Mouse (Mus musculus) embryonic facial prominence, embryonic 13.5 days (tissue): ENCODE results near the gene Krt6b. TPM values are rescaled to one million over a fixed set of nuclear protein-coding genes. Genes with fewer than 3 reads are reported as not detected.

Experiments
- ATAC-seq: fragments of 200-750 bp; cut with Nextera tagmentation; 2 replicates; pipeline ENCODE4 v1.8.0; 2017; ENCODE audit warnings: low read depth; ENCODE audit not compliant: insufficient number of reproducible peaks, insufficient read depth, low FRiP score, low TSS enrichment
- H3K27ac ChIP-seq: fragments of 300-500 bp; sonication (generic); 2 replicates; pipeline ENCODE4 v1.5.1; 2015; ENCODE audit warnings: moderate library complexity, mild to moderate bottlenecking, inconsistent platforms
- H3K27me3 ChIP-seq: fragments of 300-500 bp; sonication (generic); 2 replicates; pipeline ENCODE4 v1.6.1; 2015; ENCODE audit warnings: mild to moderate bottlenecking, inconsistent platforms
- H3K36me3 ChIP-seq: fragments of 300-500 bp; sonication (generic); 2 replicates; pipeline ENCODE4 v1.6.1; 2015; ENCODE audit warnings: mild to moderate bottlenecking, inconsistent platforms
- H3K4me1 ChIP-seq: fragments of 300-500 bp; sonication (generic); 2 replicates; pipeline ENCODE4 v1.6.1; 2015; ENCODE audit warnings: inconsistent platforms
- H3K4me2 ChIP-seq: fragments of 300-500 bp; sonication (generic); 2 replicates; pipeline ENCODE4 v1.6.1; 2015; ENCODE audit warnings: moderate library complexity, mild to moderate bottlenecking, inconsistent platforms
- H3K4me3 ChIP-seq: fragments of 300-500 bp; sonication (generic); 2 replicates; pipeline ENCODE4 v1.5.1; 2015; ENCODE audit warnings: mild to moderate bottlenecking, inconsistent platforms
- H3K9ac ChIP-seq: fragments of 300-500 bp; sonication (generic); 2 replicates; pipeline ENCODE4 v1.6.1; 2015; ENCODE audit warnings: mild to moderate bottlenecking, inconsistent platforms
- H3K9me3 ChIP-seq: fragments of 300-500 bp; sonication (generic); 2 replicates; pipeline ENCODE4 v1.6.1; 2016; ENCODE audit warnings: inconsistent platforms
- WGBS: fragments of 180-500 bp; shearing (Covaris S2); methylation state at CpG from one replicate; pipeline ENCODE4 v1.1.7; 2015; ENCODE audit warnings: mixed read lengths; 5-methylcytosine and 5-hydroxymethylcytosine counted together
- polyA plus RNA-seq: library from polyadenylated mRNA; unstranded; fragments of >200 nt; fragmentation: Nextera tagmentation; extraction: Ambion mirVana; gene quantifications from 2 replicates; pipeline ENCODE4 v1.2.1, GENCODE M21; 2015

Gene Krt6b
- polyA plus RNA-seq, result 0.41 TPM in 1 of 2 replicates, not detected in the other

DNA sequence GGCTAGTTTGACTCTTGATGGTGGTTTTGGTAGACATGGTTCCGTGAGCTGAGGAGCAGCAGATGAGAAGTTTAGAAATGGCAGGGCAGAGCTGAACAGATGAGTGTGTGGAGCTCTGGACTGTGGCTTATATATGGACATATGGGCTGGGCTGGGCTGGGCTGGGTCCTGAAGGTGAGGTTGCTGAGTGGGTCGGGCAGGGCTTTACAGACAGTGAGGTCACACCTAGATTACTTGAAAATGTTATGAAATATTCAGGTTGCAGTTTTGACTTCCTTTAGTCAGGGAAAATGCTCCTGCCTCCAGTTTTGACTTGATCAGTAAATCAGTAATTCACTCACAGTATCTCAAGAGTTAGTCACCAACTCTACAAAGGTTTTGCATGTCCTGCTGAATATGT, at the start of gene Krt6b:
TSS of gene Krt6b (minus strand) at position 101 of the 400 bp plus-strand sequence.
- H3K27me3 ChIP-seq, result no peaks in the 10 kb centered on the region; the same call in 1 of the 2 replicates
- ATAC-seq, result no peak
- H3K4me1 ChIP-seq, result no peaks in the 10 kb centered on the region
- H3K9me3 ChIP-seq, result no peaks in the 10 kb centered on the region
- no peak within 1 kb of the TSS for H3K9ac ChIP-seq
- 86% methylated on average over 2 of the region's 2 CpGs for WGBS
- no peak within 1 kb of the TSS for H3K4me2 ChIP-seq
- H3K27ac ChIP-seq, result no peak within 1 kb of the TSS
- H3K4me3 ChIP-seq, result no peak within 1 kb of the TSS
- no peaks in the 10 kb centered on the region for H3K36me3 ChIP-seq

DNA sequence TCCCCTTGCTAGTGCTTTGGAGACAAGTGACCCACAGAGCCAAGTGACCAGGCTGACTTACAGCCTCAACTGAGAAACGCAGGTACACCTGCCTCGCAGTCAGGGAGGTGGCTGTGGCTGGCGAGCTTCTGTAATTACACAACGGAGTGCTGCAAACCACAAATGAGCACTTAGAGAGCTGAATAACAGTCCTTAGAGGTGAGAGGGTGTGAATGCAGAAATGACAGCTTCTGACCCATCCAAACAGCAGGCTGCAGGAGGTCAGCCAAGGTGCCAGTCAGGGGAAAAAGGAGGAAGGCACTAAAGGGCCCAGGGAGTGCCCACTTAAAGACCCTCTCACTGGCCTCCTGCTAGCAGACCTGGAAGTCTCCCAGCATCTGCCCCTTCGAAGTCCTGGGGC, 44.6 kb upstream of the Krt6b start:
- Histone ChIP-seq H3K4me3 (no peak overlapping the region), H3K4me1 (no peaks in the 10 kb centered on the region), H3K9me3 (no peaks in the 10 kb centered on the region), H3K27ac (no peak overlapping the region), H3K9ac (no peak overlapping the region), H3K4me2 (no peak overlapping the region), H3K27me3 (peaks cover 3% of the 10 kb centered on the region; the same call in 1 of the 2 replicates), H3K36me3 (no peaks in the 10 kb centered on the region)
- WGBS, result 70% methylated on average over 5 of the region's 5 CpGs
- no peak for ATAC-seq

DNA sequence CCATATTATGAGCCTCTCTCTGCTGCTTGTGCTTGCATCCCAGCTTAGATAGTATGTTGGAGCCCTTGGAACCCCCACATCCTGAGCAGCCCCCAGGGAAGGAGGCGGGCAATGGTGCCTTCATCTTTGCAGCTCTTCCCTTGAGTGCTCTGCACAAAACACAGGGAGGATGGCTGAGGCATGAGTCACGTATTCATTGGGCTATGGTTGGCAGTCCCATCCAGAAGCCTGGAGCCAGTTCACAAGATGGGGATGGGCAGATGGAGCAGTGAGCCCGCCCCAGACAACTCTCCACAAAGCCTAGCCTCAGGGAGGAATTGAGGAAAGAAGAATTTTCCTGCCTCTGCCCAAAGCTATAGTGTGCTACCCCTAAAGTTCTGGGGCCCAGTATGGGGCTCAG, 35.7 kb upstream of the Krt6b start:
- 54% methylated on average over 3 of the region's 3 CpGs for WGBS
- Histone ChIP-seq H3K4me3 (no peak overlapping the region), H3K9me3 (no peaks in the 10 kb centered on the region), H3K9ac (no peak overlapping the region), H3K4me2 (no peak overlapping the region), H3K27me3 (no peaks in the 10 kb centered on the region), H3K27ac (peak overlapping the region; percentile 5; the same call in 1 of the 2 replicates), H3K4me1 (peaks cover 12% of the 10 kb centered on the region; the same call in 1 of the 2 replicates), H3K36me3 (no peaks in the 10 kb centered on the region)
- no peak for ATAC-seq

DNA sequence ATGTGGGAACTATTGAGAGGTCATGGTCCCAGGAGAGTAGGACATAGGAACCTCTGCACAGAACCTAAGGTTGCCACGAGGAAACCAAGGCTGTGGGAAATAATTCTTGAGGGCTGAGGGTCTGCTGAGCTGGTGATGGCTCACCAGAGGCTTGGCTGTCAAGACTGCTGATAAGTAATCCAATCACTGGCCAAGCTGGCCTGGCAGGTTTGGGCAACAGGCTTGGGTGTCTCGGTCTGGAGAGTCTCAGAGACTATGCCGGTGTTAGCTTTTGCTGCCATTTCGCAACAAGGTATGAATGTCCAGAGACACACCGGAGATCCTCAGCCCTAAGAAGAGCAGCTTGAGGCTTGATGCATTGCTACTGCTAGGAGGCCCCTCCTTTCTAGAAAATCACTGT, 34.3 kb upstream of the Krt6b start:
- WGBS, result 78% methylated on average over 5 of the region's 5 CpGs
- Histone ChIP-seq H3K27ac (peak overlapping the region; percentile 23), H3K9ac (no peak overlapping the region), H3K36me3 (no peaks in the 10 kb centered on the region), H3K9me3 (no peaks in the 10 kb centered on the region), H3K4me3 (no peak overlapping the region), H3K27me3 (no peaks in the 10 kb centered on the region), H3K4me2 (no peak overlapping the region), H3K4me1 (peaks cover 12% of the 10 kb centered on the region; the same call in 1 of the 2 replicates)
- no peak for ATAC-seq

DNA sequence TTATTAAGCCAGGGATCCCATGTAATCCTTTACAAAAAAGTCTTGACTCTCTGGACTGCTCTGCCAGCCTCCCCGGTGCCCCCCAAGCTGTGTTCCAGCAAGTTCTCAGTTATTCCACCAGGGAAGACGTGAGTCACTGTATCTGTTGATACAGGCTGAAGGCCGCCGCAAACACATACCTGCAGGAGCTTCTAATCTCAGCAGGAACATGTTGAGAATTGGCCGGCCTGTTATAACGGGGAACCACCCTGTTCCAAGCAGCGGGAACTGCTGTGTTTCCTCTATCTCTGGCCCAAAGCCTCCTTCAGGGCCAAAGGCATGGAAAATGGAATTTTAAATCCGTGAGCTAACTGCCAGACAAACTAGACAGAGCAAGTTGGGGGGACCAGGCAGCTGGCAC, 33.6 kb upstream of the Krt6b start:
- ATAC-seq, result no peak
- Histone ChIP-seq H3K4me1 (peaks cover 12% of the 10 kb centered on the region; the same call in 1 of the 2 replicates), H3K27me3 (no peaks in the 10 kb centered on the region), H3K4me2 (no peak overlapping the region), H3K27ac (peak overlapping the region; percentile 23), H3K9ac (no peak overlapping the region), H3K9me3 (no peaks in the 10 kb centered on the region), H3K4me3 (no peak overlapping the region), H3K36me3 (no peaks in the 10 kb centered on the region)
- WGBS, result 62% methylated on average over 8 of the region's 8 CpGs

DNA sequence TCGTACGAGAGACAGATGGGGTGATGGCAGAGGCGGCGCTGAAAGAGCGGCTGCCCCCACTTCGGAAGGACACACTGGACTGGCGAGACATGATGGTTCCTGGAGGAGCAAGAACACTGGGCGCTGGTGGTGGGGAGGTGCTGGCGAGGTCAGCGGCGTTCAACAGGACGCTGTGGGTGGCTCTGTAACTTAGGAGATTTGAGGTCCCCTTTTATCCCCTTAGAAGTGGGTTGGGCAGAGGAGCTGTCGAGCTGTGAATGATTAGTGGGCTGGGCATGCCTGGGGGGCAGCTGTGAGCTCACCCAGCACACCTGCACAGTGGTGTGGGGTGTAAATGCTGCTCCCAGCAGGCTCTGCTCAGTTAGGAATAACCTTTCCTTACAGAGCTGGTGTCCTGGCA, 32.6 kb upstream of the Krt6b start, which contains the start of gene Krt5:
TSS of gene Krt5 (minus strand) at position 179 of the 400 bp plus-strand sequence.
- peak within 1 kb of the TSS; percentile 68 for H3K27ac ChIP-seq
- H3K9ac ChIP-seq, result peak within 1 kb of the TSS; percentile 59
- H3K9me3 ChIP-seq, result no peaks in the 10 kb centered on the region
- peak within 1 kb of the TSS; percentile 36 for H3K4me3 ChIP-seq
- no peaks in the 10 kb centered on the region for H3K36me3 ChIP-seq
- 60% methylated on average over 13 of the region's 13 CpGs for WGBS
- peak within 1 kb of the TSS; percentile 39 for H3K4me2 ChIP-seq
- no peaks in the 10 kb centered on the region for H3K27me3 ChIP-seq
- peaks cover 12% of the 10 kb centered on the region; the same call in 1 of the 2 replicates for H3K4me1 ChIP-seq
- ATAC-seq, result no peak

DNA sequence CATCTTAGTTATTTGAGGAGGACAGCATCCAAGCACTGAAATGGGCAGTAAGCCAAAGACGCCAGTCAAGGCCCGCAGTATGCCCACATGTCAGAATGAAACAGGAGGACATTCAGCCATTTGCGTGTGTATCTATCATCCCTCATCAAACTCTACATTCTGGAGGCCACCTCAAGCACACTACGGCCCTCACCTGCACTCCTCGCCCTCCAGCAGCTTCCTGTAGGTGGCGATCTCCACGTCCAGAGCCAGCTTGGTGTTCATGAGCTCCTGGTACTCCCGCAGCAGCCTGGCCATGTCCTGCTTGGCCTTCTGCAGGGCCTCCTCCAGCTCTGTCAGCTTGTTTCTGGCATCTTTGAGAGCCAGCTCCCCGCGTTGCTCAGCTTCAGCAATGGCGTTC, 28.6 kb upstream of the Krt6b start:
- Histone ChIP-seq H3K27me3 (no peaks in the 10 kb centered on the region), H3K27ac (no peak overlapping the region), H3K4me1 (peaks cover 5% of the 10 kb centered on the region; the same call in 1 of the 2 replicates), H3K36me3 (no peaks in the 10 kb centered on the region), H3K4me3 (no peak overlapping the region), H3K4me2 (0 out of 2 replicates have a peak overlapping the region, but pooled peaks have one; percentile 14), H3K9ac (no peak overlapping the region), H3K9me3 (no peaks in the 10 kb centered on the region)
- ATAC-seq, result no peak
- 67% methylated on average over 11 of the region's 11 CpGs for WGBS

DNA sequence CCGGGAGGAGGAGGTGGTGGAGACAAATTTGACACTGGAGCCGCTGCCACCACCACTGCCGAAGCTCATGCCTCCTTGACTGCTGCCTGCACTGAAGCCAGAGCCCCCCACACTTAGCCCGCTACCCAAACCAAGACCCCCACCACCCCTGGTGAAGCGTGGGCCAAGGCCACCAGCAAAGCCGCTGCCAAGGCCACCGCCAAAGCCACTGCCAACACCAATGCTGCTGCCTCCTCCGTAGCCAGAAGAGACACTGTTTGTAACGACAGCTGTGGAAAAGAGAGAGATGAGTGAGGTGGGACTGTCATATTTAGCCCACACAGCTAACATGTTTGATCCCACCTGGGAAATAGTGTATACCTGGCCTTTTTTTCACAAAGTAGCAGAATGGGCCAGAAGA, 27.4 kb upstream of the Krt6b start:
- no peak for ATAC-seq
- 92% methylated on average over 9 of the region's 9 CpGs for WGBS

DNA sequence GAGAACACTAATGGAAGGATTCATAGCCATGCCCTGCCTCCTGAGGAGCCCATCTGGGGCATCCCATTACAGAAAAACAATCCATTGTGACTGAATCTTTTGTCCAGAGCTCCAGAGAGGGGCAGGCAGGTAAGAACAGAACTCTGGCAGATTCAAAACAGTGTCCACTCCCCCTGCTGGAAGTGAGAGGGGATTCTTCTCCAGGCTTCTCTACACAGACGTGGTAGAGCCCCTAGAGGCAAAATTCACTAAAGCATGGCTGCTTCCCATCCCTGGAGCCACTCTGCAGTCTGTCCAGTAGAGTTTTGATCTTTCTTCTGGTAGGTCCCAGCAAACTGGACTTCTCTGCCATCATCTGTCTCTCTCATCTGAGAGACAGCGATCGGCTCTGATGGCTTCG, 24.0 kb upstream of the Krt6b start:
- Histone ChIP-seq H3K4me2 (no peak overlapping the region), H3K27me3 (no peaks in the 10 kb centered on the region), H3K36me3 (no peaks in the 10 kb centered on the region), H3K4me3 (no peak overlapping the region), H3K9ac (no peak overlapping the region), H3K9me3 (no peaks in the 10 kb centered on the region), H3K27ac (no peak overlapping the region), H3K4me1 (no peaks in the 10 kb centered on the region)
- ATAC-seq, result no peak
- WGBS, result 72% methylated on average over 4 of the region's 4 CpGs

More for the DNA sequence above, 27.4 kb upstream of the Krt6b start:
- Histone ChIP-seq H3K4me3 (no peak overlapping the region), H3K27ac (no peak overlapping the region), H3K4me2 (no peak overlapping the region), H3K27me3 (no peaks in the 10 kb centered on the region), H3K4me1 (peaks cover 5% of the 10 kb centered on the region; the same call in 1 of the 2 replicates), H3K9ac (no peak overlapping the region), H3K36me3 (no peaks in the 10 kb centered on the region), H3K9me3 (no peaks in the 10 kb centered on the region)

DNA sequence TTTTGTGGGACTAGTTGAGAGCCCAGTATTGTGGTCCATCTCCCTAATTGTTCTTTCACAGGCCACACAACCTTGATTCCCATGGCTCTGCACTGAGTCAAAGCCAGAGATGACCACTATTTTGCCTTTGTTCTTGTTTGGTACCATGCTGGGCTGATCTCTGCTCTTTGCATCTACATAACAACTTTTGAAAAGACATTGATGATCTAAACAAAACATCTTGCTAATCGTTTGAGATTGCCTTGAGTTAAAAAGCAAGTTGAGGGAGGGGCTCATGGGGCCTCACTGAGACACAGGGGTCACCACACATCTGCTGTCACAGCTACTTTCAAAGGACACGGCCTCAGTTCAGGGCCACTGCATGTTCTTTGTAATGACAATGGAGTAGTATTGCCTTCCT, 22.3 kb upstream of the Krt6b start:
- Histone ChIP-seq H3K27ac (no peak overlapping the region), H3K4me3 (no peak overlapping the region), H3K4me2 (no peak overlapping the region), H3K36me3 (no peaks in the 10 kb centered on the region), H3K9ac (no peak overlapping the region), H3K4me1 (peaks cover 4% of the 10 kb centered on the region; the same call in 1 of the 2 replicates), H3K9me3 (no peaks in the 10 kb centered on the region), H3K27me3 (no peaks in the 10 kb centered on the region; the same call in 1 of the 2 replicates)
- WGBS, result 34% methylated on average over 2 of the region's 2 CpGs
- no peak for ATAC-seq

DNA sequence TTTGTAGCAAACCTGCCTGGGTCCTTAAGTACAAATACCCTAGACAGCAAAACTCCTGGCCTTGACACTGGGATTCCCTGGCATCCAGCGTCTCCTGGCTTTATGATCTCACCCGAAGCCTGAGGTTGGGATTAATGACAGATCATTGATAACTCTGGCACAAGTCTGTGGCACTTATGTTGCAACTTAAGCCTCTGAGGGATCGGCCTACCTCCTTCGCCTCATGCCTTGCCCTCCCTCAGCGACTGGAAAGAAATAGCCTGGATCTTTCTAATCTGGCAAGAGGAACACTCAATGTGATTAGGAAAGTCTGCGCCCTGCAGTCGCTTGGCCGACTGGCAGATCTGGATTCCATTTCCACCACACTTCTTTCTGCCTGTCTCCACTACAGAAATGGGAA, 19.8 kb upstream of the Krt6b start:
- no peak for ATAC-seq
- H3K4me1 ChIP-seq, result peaks cover 4% of the 10 kb centered on the region; the same call in 1 of the 2 replicates
- 52% methylated on average over 8 of the region's 8 CpGs for WGBS
- no peaks in the 10 kb centered on the region for H3K9me3 ChIP-seq
- no peak overlapping the region for H3K4me2 ChIP-seq
- H3K27me3 ChIP-seq, result no peaks in the 10 kb centered on the region; the same call in 1 of the 2 replicates
- H3K4me3 ChIP-seq, result no peak overlapping the region
- H3K36me3 ChIP-seq, result no peaks in the 10 kb centered on the region
- H3K27ac ChIP-seq, result no peak overlapping the region
- H3K9ac ChIP-seq, result no peak overlapping the region

DNA sequence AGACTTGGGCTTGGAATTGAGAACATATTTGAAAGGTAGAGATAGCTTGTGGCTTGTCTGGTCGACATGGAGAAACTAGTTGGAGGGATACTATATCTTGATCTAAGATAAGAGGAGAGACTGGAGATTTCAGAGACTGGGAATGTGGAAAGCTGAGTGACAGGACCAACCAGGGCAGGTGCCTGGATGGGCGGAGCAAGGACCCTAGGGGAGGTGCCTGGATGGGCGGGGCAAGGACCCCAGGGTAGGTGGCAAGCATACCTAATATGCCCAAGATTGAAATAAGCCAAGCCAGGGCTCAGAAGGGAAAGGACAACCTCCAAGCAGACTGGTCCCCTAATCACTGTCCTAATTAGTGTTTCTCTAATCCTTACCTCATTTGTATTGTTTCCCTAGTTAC, 19.1 kb upstream of the Krt6b start:
- H3K36me3 ChIP-seq, result no peaks in the 10 kb centered on the region
- no peak for ATAC-seq
- H3K9me3 ChIP-seq, result no peaks in the 10 kb centered on the region
- WGBS, result 68% methylated on average over 3 of the region's 3 CpGs
- H3K27me3 ChIP-seq, result no peaks in the 10 kb centered on the region; the same call in 1 of the 2 replicates
- H3K27ac ChIP-seq, result no peak overlapping the region
- no peak overlapping the region for H3K4me2 ChIP-seq
- H3K4me3 ChIP-seq, result no peak overlapping the region
- peaks cover 4% of the 10 kb centered on the region; the same call in 1 of the 2 replicates for H3K4me1 ChIP-seq
- no peak overlapping the region for H3K9ac ChIP-seq
